Mouse (Mus musculus): ENCODE results near the gene Pck2. TPM values are rescaled to one million over a fixed set of nuclear protein-coding genes. Genes with fewer than 3 reads are reported as not detected.
A peak's percentile ranks its signal among the peaks of the same experiment; 100 is the strongest.

Pck2 gene
- total RNA-seq (2021), result 10 to 100 TPM; 18.6 to 19.5 TPM
- long read RNA-seq, experiment 1, transcript Pck2-201 (10 exons, 3,400 nt), result major isoform, 12 of 14 reads
- long read RNA-seq, experiment 1, partial matches to known transcripts, result 1 of 14 reads
- long read RNA-seq, experiment 1, other reads (novel, unspliced or antisense), result 1 of 14 reads
- long read RNA-seq, experiment 2, transcript Pck2-201 (10 exons, 3,400 nt), result major isoform, 7 of 13 reads
- long read RNA-seq, experiment 2, partial matches to known transcripts, result 1 of 13 reads
- long read RNA-seq, experiment 2, other reads (novel, unspliced or antisense), result 3 of 13 reads

DNA sequence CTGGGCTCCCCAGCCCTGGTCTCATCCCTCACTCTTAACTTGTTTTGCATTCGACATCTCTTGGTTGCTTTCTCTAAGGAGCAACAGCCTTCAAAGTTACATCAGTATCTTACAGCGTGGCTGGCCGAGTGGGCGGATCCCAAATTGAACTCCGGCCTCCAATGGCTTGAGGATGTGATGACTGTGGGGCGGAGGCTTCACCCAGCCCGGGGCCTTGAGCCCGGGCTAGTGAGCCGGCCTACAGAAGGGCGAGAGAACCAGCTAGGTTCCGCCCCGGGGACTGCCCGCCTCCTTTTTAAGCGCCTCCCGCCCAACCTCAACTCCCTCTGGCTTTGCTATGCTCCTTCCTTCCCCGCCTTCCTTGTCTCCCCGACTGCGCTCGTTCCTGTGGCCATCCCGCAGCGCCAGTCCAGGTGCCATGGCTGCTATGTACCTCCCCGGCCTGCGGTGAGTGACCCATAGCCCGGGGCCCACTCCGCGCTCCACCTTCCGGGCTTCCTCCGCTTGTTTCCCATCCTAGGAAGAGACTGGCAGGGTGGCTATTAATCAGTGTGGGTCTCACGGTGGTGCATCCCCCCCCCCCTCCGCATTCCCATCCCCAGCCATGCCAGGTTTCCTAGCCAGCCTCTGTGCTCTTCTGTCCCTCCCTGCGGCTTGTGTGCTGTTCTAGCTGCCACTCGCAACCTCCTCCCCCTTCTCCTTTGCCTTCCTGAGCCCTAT, at the start of gene Pck2:
Gene Pck2 (plus strand): TSS at position 200 of the 720 bp plus-strand sequence.
- DNase-seq (ENCODE audit: low spot score in 2 of 2), result peak; percentile 69
- intact Hi-C loops (cut with DNase I), result loop anchor here (10.0 kb wide), 1 partner anchor 395 kb away; no protein-coding TSS in a partner anchor

- intact Hi-C loops (cut with DNase I), result no loop called here
- peak; percentile 86 to 88 for DNase-seq (ENCODE audit: low spot score in 2 of 2)
Observed at GRCm38 (mm10) chr14:55490361-55491201, 49.5 kb upstream of the Pck2 start, which contains the start of gene Carmil3. Gene Carmil3, plus strand, starts transcription at chr14:55490651.

DNA sequence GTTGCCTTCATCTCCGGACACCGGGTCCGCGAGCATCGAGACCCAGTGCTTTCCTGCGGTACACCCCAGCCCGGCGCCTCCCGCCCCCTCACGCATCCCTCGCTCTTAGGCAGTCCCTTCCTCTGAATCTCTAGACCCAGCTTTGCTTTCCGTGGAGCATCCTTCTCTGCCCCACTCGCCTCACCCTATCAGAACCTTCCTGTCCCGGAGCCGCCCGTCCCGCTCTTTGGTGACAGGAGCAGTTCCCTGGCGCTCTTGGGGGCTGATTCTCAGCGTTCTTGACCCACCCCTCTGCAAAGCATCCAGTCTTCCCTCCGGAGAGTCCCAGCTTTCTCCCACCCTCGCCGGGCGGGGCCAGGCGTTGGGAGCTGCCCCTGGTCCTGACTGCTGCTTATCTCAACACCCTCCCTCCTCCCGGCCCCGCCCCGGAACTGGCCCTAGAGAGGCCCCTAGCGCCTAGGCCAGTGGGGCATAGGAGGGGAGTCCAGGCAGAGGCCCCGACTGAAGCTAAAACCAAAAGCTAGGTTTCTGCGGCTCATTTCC, 48.7 kb upstream of the Pck2 start:
- DNase-seq (ENCODE audit: low spot score in 2 of 2), result peak; percentile 52 to 56
- intact Hi-C loops (cut with DNase I), result no loop called here

DNA sequence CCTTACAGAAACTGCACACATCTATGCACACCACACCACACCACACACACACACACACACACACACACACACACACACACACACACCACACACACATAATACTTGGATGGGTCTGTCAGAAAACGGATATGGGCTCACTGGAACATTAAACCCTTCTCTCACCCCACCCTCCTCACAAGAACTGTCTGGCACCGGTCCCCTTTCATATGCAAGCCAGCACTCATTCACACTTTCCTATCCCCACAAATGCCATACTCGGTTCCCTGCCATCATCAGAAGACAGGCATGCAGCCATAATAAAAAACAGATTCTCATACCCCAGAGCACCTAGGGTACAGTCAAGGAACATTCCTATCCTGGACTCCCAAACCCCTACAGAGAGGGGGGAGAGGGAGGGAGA, 48.0 kb upstream of the Pck2 start:
- DNase-seq (ENCODE audit: low spot score in 2 of 2), result peak in 1 of 2 experiments; percentile 67
- intact Hi-C loops (cut with DNase I), result no loop called here

DNA sequence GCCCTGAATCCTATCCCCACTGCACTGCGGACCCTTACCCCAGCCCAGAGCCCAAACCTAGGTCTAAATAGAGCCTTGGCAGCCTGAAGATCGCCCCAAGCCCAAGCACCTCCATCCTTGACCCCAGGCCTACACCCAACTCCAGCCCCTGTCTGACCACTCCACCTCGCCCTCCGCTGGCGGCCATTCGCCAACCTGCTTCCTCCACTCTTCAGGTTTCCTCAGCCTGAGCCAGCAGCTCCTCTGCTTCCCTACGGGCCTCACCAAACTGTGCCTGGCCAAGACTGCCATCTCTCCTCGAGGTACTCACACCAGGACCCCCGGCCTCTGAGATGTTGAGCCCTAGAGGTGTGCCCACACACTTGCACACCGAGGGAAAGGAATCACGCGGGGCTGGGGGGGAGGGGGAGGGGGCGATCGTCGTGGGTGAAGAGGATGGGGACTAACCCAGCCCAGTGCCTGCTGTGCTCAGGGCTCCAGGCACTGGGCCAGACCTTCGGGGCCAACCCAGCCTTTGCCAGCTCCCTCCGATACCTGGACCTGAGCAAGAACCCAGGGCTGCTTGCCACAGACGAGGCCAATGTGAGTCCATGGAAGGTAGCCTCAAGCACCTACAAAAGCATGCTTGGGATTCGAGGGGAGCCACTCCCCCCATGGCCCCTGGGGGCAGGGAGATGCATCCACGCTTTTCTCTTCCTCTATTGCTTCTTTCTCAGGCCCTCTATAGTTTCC, 44.4 kb upstream of the Pck2 start:
- intact Hi-C loops (cut with DNase I), result loop anchor here (5.0 kb wide), 1 partner anchor 42 kb away; no protein-coding TSS in a partner anchor
- DNase-seq (ENCODE audit: low spot score in 2 of 2), result no peak

GRCm38 (mm10) chr14:55496761-55497448, 43.2 kb upstream of the Pck2 start:
- intact Hi-C loops (cut with DNase I), result loop anchor here (5.0 kb wide), 1 partner anchor 40 kb away; no protein-coding TSS in a partner anchor
- DNase-seq (ENCODE audit: low spot score in 2 of 2), result no peak

DNA sequence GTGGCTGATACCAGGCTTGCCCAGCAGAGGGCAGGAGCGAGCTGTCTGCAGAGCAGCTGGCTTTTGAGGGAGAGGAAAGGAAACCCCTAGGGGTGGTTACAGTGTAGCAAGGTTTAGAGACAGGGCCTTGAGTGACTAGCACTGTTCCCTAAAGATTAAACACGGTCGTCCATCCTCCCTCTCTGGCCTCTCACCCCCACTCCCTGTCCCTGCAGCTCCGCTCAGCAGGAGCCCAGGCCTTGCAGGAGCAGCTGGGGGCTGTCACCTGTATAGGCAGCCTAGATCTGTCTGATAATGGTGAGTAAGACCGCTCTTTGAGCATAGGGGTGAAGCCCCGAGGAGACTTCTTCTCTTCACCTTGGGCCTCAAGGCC, 42.6 kb upstream of the Pck2 start:
- intact Hi-C loops (cut with DNase I), result loop anchor here (5.0 kb wide), 1 partner anchor 40 kb away; no protein-coding TSS in a partner anchor
- peak; percentile 79 to 88 for DNase-seq (ENCODE audit: low spot score in 2 of 2)

GRCm38 (mm10) chr14:55505612-55506011, 34.5 kb upstream of the Pck2 start:
- no peak for DNase-seq (ENCODE audit: low spot score in 2 of 2)
- intact Hi-C loops (cut with DNase I), result no loop called here

DNA sequence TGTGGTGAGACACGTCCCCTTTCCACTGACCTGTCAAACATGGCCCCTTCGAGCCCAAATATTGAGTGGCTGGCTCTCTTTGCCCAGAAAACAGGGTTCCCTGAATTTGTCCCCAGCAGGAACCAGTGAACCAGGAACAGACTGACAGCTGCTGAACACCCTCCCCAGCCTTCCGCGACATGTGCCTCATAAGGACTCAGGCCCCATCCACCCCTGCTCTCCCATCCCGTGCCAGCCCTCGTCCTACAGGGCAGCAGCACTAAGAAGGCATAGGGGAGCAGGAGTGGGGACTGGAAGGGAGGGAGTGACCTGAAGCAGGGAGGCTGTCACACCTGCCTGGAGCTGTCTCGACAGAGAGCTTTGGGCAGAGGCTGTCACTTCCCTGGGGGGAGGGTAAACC, 32.3 kb upstream of the Pck2 start:
- intact Hi-C loops (cut with DNase I), result no loop called here
- no peak for DNase-seq (ENCODE audit: low spot score in 2 of 2)

GRCm38 (mm10) chr14:55509540-55509939, 30.5 kb upstream of the Pck2 start:
- DNase-seq (ENCODE audit: low spot score in 2 of 2), result no peak
- intact Hi-C loops (cut with DNase I), result no loop called here

GRCm38 (mm10) chr14:55510125-55510731, 29.8 kb upstream of the Pck2 start, which contains the start of gene Cpne6:
Gene Cpne6, plus strand, starts transcription at chr14:55510445.
- intact Hi-C loops (cut with DNase I), result no loop called here
- peak; percentile 60 to 92 for DNase-seq (ENCODE audit: low spot score in 2 of 2)

- intact Hi-C loops (cut with DNase I), result no loop called here
- peak; percentile 66 to 87 for DNase-seq (ENCODE audit: low spot score in 2 of 2)
Observed at GRCm38 (mm10) chr14:55511037-55511436, 29.0 kb upstream of the Pck2 start.

- DNase-seq (ENCODE audit: low spot score in 2 of 2), result no peak
- intact Hi-C loops (cut with DNase I), result no loop called here
Observed at GRCm38 (mm10) chr14:55513927-55514326, 26.1 kb upstream of the Pck2 start.

GRCm38 (mm10) chr14:55515846-55516245, 24.2 kb upstream of the Pck2 start:
- no peak for DNase-seq (ENCODE audit: low spot score in 2 of 2)
- intact Hi-C loops (cut with DNase I), result no loop called here

GRCm38 (mm10) chr14:55518897-55519296, 21.2 kb upstream of the Pck2 start:
- peak; percentile 57 to 64 for DNase-seq (ENCODE audit: low spot score in 2 of 2)
- intact Hi-C loops (cut with DNase I), result no loop called here

DNA sequence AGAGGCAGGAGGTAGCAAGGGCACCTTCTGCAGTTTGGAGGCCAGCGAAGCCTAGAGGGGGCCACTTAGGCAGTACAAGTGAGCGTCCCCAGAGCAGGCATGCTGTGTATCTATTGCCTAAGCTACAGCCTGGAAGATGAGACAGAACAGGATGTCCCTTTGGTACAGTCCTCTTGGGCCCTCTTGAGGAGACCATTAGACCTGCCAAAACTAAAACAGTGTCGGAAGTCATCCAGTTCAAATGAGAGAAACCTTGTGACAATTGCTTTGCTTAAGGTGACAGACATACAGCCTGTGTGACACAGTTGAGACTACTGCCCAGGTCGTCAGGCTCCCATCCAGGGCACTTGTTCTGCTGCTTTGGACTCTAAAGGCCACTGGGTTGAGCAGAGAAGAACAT, 20.5 kb upstream of the Pck2 start:
- no peak for DNase-seq (ENCODE audit: low spot score in 2 of 2)
- intact Hi-C loops (cut with DNase I), result no loop called here

DNA sequence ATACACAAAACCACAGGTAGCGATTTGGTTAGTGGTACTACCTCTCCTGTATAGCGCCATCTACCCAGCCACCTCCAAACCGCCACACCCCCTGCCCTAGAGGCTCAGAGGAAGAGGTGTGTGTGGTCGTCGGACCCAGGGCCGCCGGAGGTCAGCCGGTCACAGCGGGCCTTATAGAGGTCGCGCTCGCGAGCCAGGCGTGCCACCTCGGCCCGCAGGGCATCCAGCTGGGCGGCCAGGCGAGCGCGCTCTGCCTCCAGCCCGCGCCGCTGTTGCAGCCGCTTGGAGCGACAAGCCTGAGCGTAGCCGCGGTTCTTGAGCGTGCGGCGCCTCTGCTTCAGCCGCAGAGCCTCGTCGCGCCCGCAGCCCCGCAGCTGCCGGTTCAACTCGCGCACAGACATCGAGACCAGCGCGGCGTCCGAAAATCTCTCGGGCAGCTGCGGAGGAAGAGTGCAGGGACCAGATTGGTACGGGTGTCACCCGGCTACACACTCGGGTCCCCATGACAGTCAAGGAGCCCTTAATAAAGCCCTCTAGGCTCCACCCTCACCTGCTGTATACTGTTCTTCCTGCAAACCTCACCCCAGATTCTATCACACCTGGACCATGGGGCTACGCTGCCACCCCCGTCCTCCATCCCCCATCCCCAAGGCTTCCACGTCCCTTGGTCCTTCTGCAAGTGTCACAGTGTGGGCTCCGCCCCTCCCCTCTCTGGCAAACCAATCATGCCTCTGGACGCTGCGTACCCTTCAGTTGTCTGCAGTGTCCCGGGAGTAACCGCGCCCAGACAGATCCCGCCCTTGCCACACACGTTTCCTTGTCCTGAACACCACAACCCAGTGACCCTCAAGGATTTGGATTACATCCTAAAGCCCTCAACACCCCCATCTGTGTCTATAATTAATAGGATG, 19.4 kb upstream of the Pck2 start:
- peak; percentile 39 to 53 for DNase-seq (ENCODE audit: low spot score in 2 of 2)
- intact Hi-C loops (cut with DNase I), result no loop called here

Measured in left cerebral cortex, postnatal 14 days (tissue).